Mouse (Mus musculus) liver, postnatal 0 days (tissue): ENCODE data around the gene Heca. TPM values are rescaled to one million over a fixed set of nuclear protein-coding genes. Genes with fewer than 3 reads are reported as not detected.
A peak's percentile ranks its signal among the peaks of the same experiment; 100 is the strongest.
"Not testable (repeated sequence)": the region's sequence is repeated elsewhere in the genome, so short reads cannot be mapped to it uniquely, and the experiment has no call there.

ENCODE experiments used
- ATAC-seq: fragments of 200-750 bp; cut with Nextera tagmentation; 2 replicates; pipeline ENCODE4 v1.8.0; 2017; ENCODE audit warnings: mild to moderate bottlenecking, moderate library complexity
- DNase-seq: peaks from one replicate; pipeline ENCODE4 v3.0.0-alpha.2; 2016
- H3K27ac ChIP-seq: fragments of 300-500 bp; sonication (generic); 2 replicates; pipeline ENCODE4 v1.5.1; 2014; ENCODE audit warnings: antibody characterized with exemption, moderate library complexity, mild to moderate bottlenecking, low read depth
- H3K27me3 ChIP-seq: fragments of 300-500 bp; sonication (generic); 2 replicates; pipeline ENCODE4 v1.6.1; 2014; ENCODE audit warnings: low read length, control low read depth, mixed read lengths; ENCODE audit not compliant: insufficient read depth
- H3K36me3 ChIP-seq: fragments of 300-500 bp; sonication (generic); replicated peaks from 2 replicates; pipeline ENCODE4 v1.6.1; 2014; ENCODE audit warnings: mild to moderate bottlenecking, control low read depth, low read length, moderate library complexity, mixed read lengths; ENCODE audit not compliant: insufficient read depth
- H3K4me1 ChIP-seq: fragments of 300-500 bp; sonication (generic); 2 replicates; pipeline ENCODE4 v1.6.1; 2014; ENCODE audit warnings: antibody characterized with exemption, mild to moderate bottlenecking, control low read depth; ENCODE audit not compliant: insufficient read depth
- H3K4me2 ChIP-seq: fragments of 300-500 bp; sonication (generic); 2 replicates; pipeline ENCODE4 v1.6.1; 2014; ENCODE audit warnings: low read depth, mild to moderate bottlenecking, low read length, moderate library complexity, mixed read lengths
- H3K4me3 ChIP-seq: fragments of 300-500 bp; sonication (generic); 2 replicates; pipeline ENCODE4 v1.5.1; 2014; ENCODE audit warnings: low read depth, low read length
- H3K9ac ChIP-seq: fragments of 300-500 bp; sonication (generic); replicated peaks from 2 replicates; pipeline ENCODE4 v1.6.1; 2014; ENCODE audit warnings: mild to moderate bottlenecking, moderate library complexity
- H3K9me3 ChIP-seq: fragments of 300-500 bp; sonication (generic); 2 replicates; pipeline ENCODE4 v1.6.1; 2016; ENCODE audit warnings: mild to moderate bottlenecking, control low read depth, low read length, mixed read lengths
- CTCF ChIP-seq: sonication (generic); IDR thresholded peaks from 2 replicates; pipeline ENCODE4 v1.5.1; 2016; ENCODE audit warnings: antibody characterized with exemption, low read depth
- EP300 ChIP-seq: IDR thresholded peaks from 2 replicates; pipeline ENCODE4 v1.6.1; 2016; ENCODE audit warnings: antibody characterized with exemption, low read depth, mild to moderate bottlenecking
- WGBS: fragments of 180-500 bp; shearing (Covaris S2); extraction: QIAGEN DNeasy Blood & Tissue Kit; methylation state at CpG from one replicate; pipeline ENCODE4 v1.1.7; 2014; ENCODE audit not compliant: insufficient replicate concordance; 5-methylcytosine and 5-hydroxymethylcytosine counted together
- polyA plus RNA-seq: library from polyadenylated mRNA; unstranded; fragments of >200 nt; fragmentation: Nextera tagmentation; extraction: Ambion mirVana; gene quantifications from 2 replicates; pipeline ENCODE4 v1.2.1, GENCODE M21; 2015

Gene Heca
- polyA plus RNA-seq, 1 experiment from 2014 or later: 2.4 TPM

- Histone ChIP-seq H3K4me1 (peaks cover 7% of the 10 kb centered on the region; the same call in 1 of the 2 replicates), H3K4me3 (no peak overlapping the region), H3K27me3 (no peaks in the 10 kb centered on the region), H3K9me3 (no peaks in the 10 kb centered on the region), H3K4me2 (no peak overlapping the region), H3K27ac (no peak overlapping the region), H3K36me3 (no peaks in the 10 kb centered on the region), H3K9ac (no peak overlapping the region)
- DNase-seq: no peak
- WGBS: 68% methylated on average over 5 of the region's 5 CpGs
- no peak for ATAC-seq
- TF ChIP-seq CTCF (no peak), EP300 (no peak)
Measured at GRCm38 (mm10) chr10:17950761-17951160, 2.9 kb upstream of the Heca start.

GRCm38 (mm10) chr10:17947175-17947906 is 526 bp downstream of the Heca start:
- H3K9ac ChIP-seq: peak overlapping the region; percentile 94
- DNase-seq: peak; percentile 82

GRCm38 (mm10) chr10:17946799-17947174 is 1.1 kb downstream of the Heca start:
- 0% methylated on average over 4 of the region's 4 CpGs for WGBS
- ATAC-seq, H3K9me3 ChIP-seq, H3K36me3 ChIP-seq, H3K27me3 ChIP-seq, DNase-seq: not testable (repeated sequence)
- H3K9ac ChIP-seq: peak overlapping the region; percentile 94
- H3K4me3 ChIP-seq: peak overlapping the region; percentile 80
- peak overlapping the region; percentile 96 for H3K27ac ChIP-seq
- peak overlapping the region; percentile 81 for H3K4me2 ChIP-seq
- H3K4me1 ChIP-seq: peaks cover 10% of the 10 kb centered on the region; the same call in 1 of the 2 replicates

More at GRCm38 (mm10) chr10:17947175-17947906, 526 bp downstream of the Heca start:
- Histone ChIP-seq H3K9me3 (no peaks in the 10 kb centered on the region), H3K4me3 (peak overlapping the region; percentile 80), H3K36me3 (no peaks in the 10 kb centered on the region), H3K27me3 (no peaks in the 10 kb centered on the region), H3K4me2 (peak overlapping the region; percentile 81), H3K4me1 (peaks cover 10% of the 10 kb centered on the region; the same call in 1 of the 2 replicates), H3K27ac (peak overlapping the region; percentile 96)
- ATAC-seq: peak; percentile 62
- TF ChIP-seq CTCF (no peak), EP300 (no peak)
- WGBS: 2% methylated on average over 75 of the region's 110 CpGs

- TF ChIP-seq EP300 (peak; percentile 82), CTCF (no peak)
- no peak for DNase-seq
- Histone ChIP-seq H3K4me2 (peak overlapping the region; percentile 81), H3K4me1 (peaks cover 10% of the 10 kb centered on the region; the same call in 1 of the 2 replicates), H3K4me3 (peak overlapping the region; percentile 80), H3K27ac (no peak overlapping the region), H3K27me3 (no peaks in the 10 kb centered on the region), H3K9me3 (no peaks in the 10 kb centered on the region), H3K9ac (peak overlapping the region; percentile 36; the same call in 1 of the 2 replicates), H3K36me3 (no peaks in the 10 kb centered on the region)
- ATAC-seq: no peak
- 38% methylated on average over 3 of the region's 3 CpGs for WGBS
Measured at GRCm38 (mm10) chr10:17946046-17946445, 1.8 kb downstream of the Heca start.

GRCm38 (mm10) chr10:17933622-17934021 is 14.2 kb downstream of the Heca start:
- no peaks in the 10 kb centered on the region for H3K36me3 ChIP-seq
- ATAC-seq: no peak
- DNase-seq: no peak
- 52% methylated on average over 2 of the region's 2 CpGs for WGBS
- H3K27ac ChIP-seq: no peak overlapping the region
- H3K9ac ChIP-seq: no peak overlapping the region
- H3K9me3 ChIP-seq: no peaks in the 10 kb centered on the region
- no peaks in the 10 kb centered on the region for H3K27me3 ChIP-seq
- no peak for TF ChIP-seq EP300
- TF ChIP-seq CTCF: no peak
- peaks cover 17% of the 10 kb centered on the region for H3K4me1 ChIP-seq
- H3K4me2 ChIP-seq: no peak overlapping the region
- no peak overlapping the region for H3K4me3 ChIP-seq

GRCm38 (mm10) chr10:17932131-17932530 is 15.7 kb downstream of the Heca start:
- WGBS: 80% methylated on average over 3 of the region's 3 CpGs
- no peak for DNase-seq
- Histone ChIP-seq H3K36me3 (no peaks in the 10 kb centered on the region), H3K4me1 (peaks cover 19% of the 10 kb centered on the region), H3K4me2 (no peak overlapping the region), H3K27ac (no peak overlapping the region), H3K9ac (no peak overlapping the region), H3K9me3 (no peaks in the 10 kb centered on the region), H3K27me3 (no peaks in the 10 kb centered on the region), H3K4me3 (no peak overlapping the region)
- no peak for ATAC-seq
- TF ChIP-seq CTCF: no peak
- TF ChIP-seq EP300: no peak

- H3K9ac ChIP-seq: no peak overlapping the region
- DNase-seq (no peak), ATAC-seq (no peak)
- H3K9me3 ChIP-seq: no peaks in the 10 kb centered on the region
- no peaks in the 10 kb centered on the region for H3K36me3 ChIP-seq
- 58% methylated on average over 1 of the region's 1 CpGs for WGBS
- TF ChIP-seq EP300 (no peak), CTCF (no peak)
- H3K27me3 ChIP-seq: no peaks in the 10 kb centered on the region
- H3K4me3 ChIP-seq: no peak overlapping the region
- no peak overlapping the region for H3K27ac ChIP-seq
- peaks cover 19% of the 10 kb centered on the region for H3K4me1 ChIP-seq
- no peak overlapping the region for H3K4me2 ChIP-seq
Measured at GRCm38 (mm10) chr10:17931157-17931556, 16.7 kb downstream of the Heca start.
